Mouse (Mus musculus): ENCODE measurements around the gene Smad3. TPM values are rescaled to one million over a fixed set of nuclear protein-coding genes. Genes with fewer than 3 reads are reported as not detected.
A peak's percentile ranks its signal among the peaks of the same experiment; 100 is the strongest.

Smad3 gene
- polyA plus RNA-seq, 1 experiment from 2014 or later, result 9.7 TPM

DNA sequence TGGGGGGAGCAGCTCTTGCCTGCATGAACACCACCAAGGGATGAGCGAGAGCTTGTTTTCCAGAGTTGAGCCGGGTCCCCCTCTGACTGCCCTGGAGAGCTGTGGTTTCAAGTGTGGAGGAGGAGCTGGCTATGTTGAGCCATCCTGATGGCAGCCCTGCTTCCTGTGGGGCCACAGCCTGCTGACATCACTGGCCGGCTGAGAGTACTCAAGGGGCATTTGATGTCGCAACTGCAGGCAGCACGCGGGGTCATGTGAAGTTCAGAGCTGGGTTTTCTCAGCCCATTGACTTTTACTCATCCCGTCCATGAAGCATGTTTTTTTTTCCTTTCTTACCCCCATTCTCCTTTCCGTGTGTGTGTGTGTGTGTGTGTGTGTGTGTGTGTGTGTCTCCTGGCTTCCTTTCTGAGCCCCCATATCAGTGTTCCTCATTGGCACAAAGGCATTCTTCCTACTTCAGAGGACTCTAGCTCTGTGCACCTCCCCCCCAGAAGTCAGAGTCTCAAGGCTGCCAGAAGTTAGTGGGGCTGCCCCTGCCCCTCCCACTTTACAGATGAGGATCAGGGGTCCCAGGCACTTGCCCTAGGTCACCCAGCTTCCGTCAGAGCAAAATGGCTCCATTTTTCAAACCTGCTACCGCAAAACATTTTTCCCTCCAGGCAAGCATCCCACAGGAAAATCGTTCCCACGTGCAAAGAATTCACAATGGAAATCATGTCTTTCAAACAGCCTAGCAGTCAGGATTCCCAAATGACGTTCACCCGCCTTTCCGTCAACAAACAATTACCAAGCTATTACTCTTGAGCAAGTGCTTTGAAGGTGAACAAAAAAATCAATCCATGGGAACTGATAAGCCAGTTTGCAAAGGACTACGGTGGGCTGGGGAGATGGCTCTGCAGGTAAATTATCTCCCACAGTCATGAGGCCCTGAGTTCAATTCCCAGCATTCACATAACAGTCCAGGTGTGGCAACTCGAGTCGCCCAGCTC, 41.4 kb downstream of the Smad3 start:
- Histone ChIP-seq H3K9me3 (replicated peaks; ENCODE audit: control insufficient read depth, low read length) (no peaks in the 10 kb centered on the region), H3K4me1 (ENCODE audit: control insufficient read depth, insufficient read depth, low read length) (peaks cover 90% of the 10 kb centered on the region), H3K27ac (ENCODE audit: low read depth, low read length) (peak overlapping the region; percentile 84), H3K9ac (ENCODE audit: low read depth, low read length) (0 out of 2 replicates have a peak overlapping the region, but pooled peaks have one; percentile 7), H3K27me3 (ENCODE audit: control insufficient read depth, insufficient read depth, low read length) (no peaks in the 10 kb centered on the region), H3K4me2 (peak overlapping the region; percentile 51), H3K4me3 (ENCODE audit: low read depth, low read length) (no peak overlapping the region), H3K36me3 (ENCODE audit: control insufficient read depth, insufficient read depth, low read length) (no peaks in the 10 kb centered on the region)
- 26% methylated on average over 18 of the region's 18 CpGs for WGBS (ENCODE audit: insufficient replicate concordance)
- ATAC-seq (replicated peaks; ENCODE audit: insufficient number of reproducible peaks, low FRiP score, low TSS enrichment), result peak; percentile 74

DNA sequence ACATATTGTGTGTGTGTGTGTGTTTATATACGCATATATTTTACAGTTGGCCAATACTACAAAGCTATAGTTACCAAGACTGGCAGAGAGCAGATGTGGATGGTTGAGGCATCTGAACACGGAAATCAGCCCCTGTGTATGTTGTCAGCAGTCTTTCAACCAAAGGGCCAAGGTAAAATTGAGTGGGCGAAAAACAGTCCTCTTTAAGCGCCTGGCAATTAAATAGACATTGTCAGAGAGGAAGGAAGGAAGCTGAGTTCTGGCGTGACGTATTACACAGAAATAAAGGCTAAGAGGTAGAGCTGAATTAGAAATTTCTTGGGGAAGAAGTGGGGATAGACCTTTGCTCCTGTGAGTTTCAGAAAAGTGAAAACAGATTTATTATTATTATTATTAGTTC, 43.2 kb downstream of the Smad3 start:
- Histone ChIP-seq H3K4me3 (ENCODE audit: low read depth, low read length) (no peak overlapping the region), H3K4me2 (no peak overlapping the region), H3K4me1 (ENCODE audit: control insufficient read depth, insufficient read depth, low read length) (peaks cover 79% of the 10 kb centered on the region), H3K27ac (ENCODE audit: low read depth, low read length) (0 out of 2 replicates have a peak overlapping the region, but pooled peaks have one; percentile 25), H3K27me3 (ENCODE audit: control insufficient read depth, insufficient read depth, low read length) (no peaks in the 10 kb centered on the region), H3K36me3 (ENCODE audit: control insufficient read depth, insufficient read depth, low read length) (0 out of 2 replicates have a peak, but pooled peaks cover 3% of the 10 kb centered on the region), H3K9me3 (replicated peaks; ENCODE audit: control insufficient read depth, low read length) (no peaks in the 10 kb centered on the region), H3K9ac (ENCODE audit: low read depth, low read length) (no peak overlapping the region)
- WGBS (ENCODE audit: insufficient replicate concordance), result 65% methylated on average over 6 of the region's 6 CpGs
- no peak for ATAC-seq (replicated peaks; ENCODE audit: insufficient number of reproducible peaks, low FRiP score, low TSS enrichment)

DNA sequence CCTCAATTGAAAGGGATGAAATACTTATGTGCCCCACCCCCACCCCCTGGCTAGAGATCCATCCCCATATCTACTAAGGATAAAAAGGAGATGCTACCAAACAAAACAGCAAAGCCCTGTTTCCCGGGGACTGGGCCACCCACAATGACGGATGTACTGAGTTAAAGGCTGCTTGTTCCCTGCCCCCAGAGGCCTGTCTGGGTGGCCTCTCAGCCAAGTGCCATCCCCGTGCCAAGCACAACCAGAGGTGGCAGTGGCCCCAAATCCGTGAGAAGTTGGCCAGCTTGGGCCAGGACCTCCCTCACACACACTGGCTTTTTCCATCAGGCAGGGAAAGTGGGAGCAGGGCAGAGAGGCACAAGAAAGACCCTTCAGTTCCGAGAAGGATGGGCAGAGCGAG, 45.0 kb downstream of the Smad3 start:
- Histone ChIP-seq H3K4me1 (ENCODE audit: control insufficient read depth, insufficient read depth, low read length) (peaks cover 68% of the 10 kb centered on the region), H3K4me3 (ENCODE audit: low read depth, low read length) (no peak overlapping the region), H3K27ac (ENCODE audit: low read depth, low read length) (no peak overlapping the region), H3K9me3 (replicated peaks; ENCODE audit: control insufficient read depth, low read length) (no peaks in the 10 kb centered on the region), H3K36me3 (ENCODE audit: control insufficient read depth, insufficient read depth, low read length) (0 out of 2 replicates have a peak, but pooled peaks cover 3% of the 10 kb centered on the region), H3K4me2 (no peak overlapping the region), H3K27me3 (ENCODE audit: control insufficient read depth, insufficient read depth, low read length) (no peaks in the 10 kb centered on the region), H3K9ac (ENCODE audit: low read depth, low read length) (no peak overlapping the region)
- ATAC-seq (replicated peaks; ENCODE audit: insufficient number of reproducible peaks, low FRiP score, low TSS enrichment), result no peak
- 56% methylated on average over 6 of the region's 6 CpGs for WGBS (ENCODE audit: insufficient replicate concordance)

DNA sequence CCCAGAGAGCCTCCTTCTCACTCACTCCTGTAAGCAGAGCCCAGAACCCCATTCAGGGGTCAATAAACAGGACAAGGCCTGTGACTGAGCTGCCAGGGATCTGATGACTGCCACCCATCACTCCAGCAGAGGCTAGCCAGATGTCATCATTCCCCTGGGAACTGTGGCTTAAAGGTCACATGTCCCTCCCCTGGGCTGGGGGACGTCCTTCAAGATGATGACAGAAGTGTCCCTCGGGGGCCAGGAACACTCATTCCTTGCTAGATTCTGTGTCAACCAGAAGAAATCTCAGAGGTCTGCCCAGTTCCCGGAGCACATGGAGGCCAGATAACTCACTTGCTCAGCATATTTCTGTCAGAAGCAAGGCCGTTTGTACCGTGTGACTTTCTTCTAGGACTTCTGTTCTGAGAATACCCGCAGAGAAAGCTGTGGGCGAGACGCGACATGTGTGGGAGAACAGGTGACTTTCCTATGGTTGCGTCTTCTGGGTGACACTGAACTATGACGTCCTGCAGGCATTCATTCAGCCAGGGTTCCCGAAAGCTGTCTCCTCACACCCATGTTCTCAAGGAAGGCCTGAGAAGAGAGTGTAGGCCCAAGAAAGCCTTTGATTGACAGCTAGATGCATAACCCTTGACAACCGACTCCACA, 46.1 kb downstream of the Smad3 start:
- Histone ChIP-seq H3K36me3 (ENCODE audit: control insufficient read depth, insufficient read depth, low read length) (0 out of 2 replicates have a peak, but pooled peaks cover 3% of the 10 kb centered on the region), H3K9ac (ENCODE audit: low read depth, low read length) (no peak overlapping the region), H3K9me3 (replicated peaks; ENCODE audit: control insufficient read depth, low read length) (no peaks in the 10 kb centered on the region), H3K4me1 (ENCODE audit: control insufficient read depth, insufficient read depth, low read length) (peaks cover 68% of the 10 kb centered on the region), H3K4me2 (no peak overlapping the region), H3K27me3 (ENCODE audit: control insufficient read depth, insufficient read depth, low read length) (no peaks in the 10 kb centered on the region), H3K4me3 (ENCODE audit: low read depth, low read length) (no peak overlapping the region), H3K27ac (ENCODE audit: low read depth, low read length) (peak overlapping the region; percentile 37)
- ATAC-seq (replicated peaks; ENCODE audit: insufficient number of reproducible peaks, low FRiP score, low TSS enrichment), result no peak
- WGBS (ENCODE audit: insufficient replicate concordance), result 53% methylated on average over 13 of the region's 13 CpGs

DNA sequence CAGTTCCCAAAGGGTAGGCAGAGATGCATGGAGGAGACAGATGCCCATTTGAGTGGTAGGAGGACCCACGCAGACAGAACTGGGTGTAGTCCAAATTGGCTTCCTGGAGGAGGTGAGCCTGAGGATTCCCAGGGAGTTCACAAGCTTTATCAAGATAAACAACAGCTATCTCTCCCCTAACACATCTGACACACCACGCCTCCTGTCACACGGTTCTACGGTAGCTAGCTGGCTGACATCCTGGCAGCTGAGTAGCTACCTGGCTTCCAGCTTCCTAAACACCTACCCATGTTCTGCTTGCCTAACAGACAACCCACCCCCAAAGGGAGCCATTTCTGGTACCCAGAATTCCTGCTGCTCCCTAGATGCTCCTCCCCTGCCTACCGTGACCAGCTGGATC, 47.9 kb downstream of the Smad3 start:
- WGBS (ENCODE audit: insufficient replicate concordance), result 91% methylated on average over 5 of the region's 5 CpGs
- ATAC-seq (replicated peaks; ENCODE audit: insufficient number of reproducible peaks, low FRiP score, low TSS enrichment), result no peak
- peaks cover 68% of the 10 kb centered on the region for H3K4me1 ChIP-seq (ENCODE audit: control insufficient read depth, insufficient read depth, low read length)

DNA sequence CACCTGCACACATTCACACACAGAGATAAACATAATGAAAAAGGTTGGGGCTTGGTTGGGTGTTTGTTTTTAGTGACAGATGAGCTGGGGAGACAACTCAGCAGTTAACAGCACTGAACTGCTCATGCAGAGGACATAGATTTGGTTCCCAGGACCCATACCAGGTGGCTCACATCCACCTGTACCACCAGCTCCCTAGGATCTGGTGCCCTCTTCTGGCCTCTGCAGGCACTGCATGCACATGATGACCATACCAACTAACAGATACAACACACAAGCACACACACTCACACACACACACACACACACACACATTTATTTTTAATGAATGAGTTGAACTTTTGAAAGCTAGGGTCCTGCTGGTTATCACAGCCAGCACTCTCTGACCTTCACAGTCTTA, 48.5 kb downstream of the Smad3 start:
- no peak overlapping the region for H3K4me3 ChIP-seq (ENCODE audit: low read depth, low read length)
- no peak overlapping the region for H3K9ac ChIP-seq (ENCODE audit: low read depth, low read length)
- H3K4me2 ChIP-seq, result no peak overlapping the region
- H3K27me3 ChIP-seq (ENCODE audit: control insufficient read depth, insufficient read depth, low read length), result no peaks in the 10 kb centered on the region
- no peak overlapping the region for H3K27ac ChIP-seq (ENCODE audit: low read depth, low read length)
- no peaks in the 10 kb centered on the region for H3K9me3 ChIP-seq (replicated peaks; ENCODE audit: control insufficient read depth, low read length)
- ATAC-seq (replicated peaks; ENCODE audit: insufficient number of reproducible peaks, low FRiP score, low TSS enrichment), result no peak
- H3K36me3 ChIP-seq (ENCODE audit: control insufficient read depth, insufficient read depth, low read length), result 0 out of 2 replicates have a peak, but pooled peaks cover 3% of the 10 kb centered on the region
- H3K4me1 ChIP-seq (ENCODE audit: control insufficient read depth, insufficient read depth, low read length), result peaks cover 69% of the 10 kb centered on the region

More for the DNA sequence above, 47.9 kb downstream of the Smad3 start:
- H3K9ac ChIP-seq (ENCODE audit: low read depth, low read length), result no peak overlapping the region
- no peaks in the 10 kb centered on the region for H3K27me3 ChIP-seq (ENCODE audit: control insufficient read depth, insufficient read depth, low read length)
- H3K9me3 ChIP-seq (replicated peaks; ENCODE audit: control insufficient read depth, low read length), result no peaks in the 10 kb centered on the region
- 0 out of 2 replicates have a peak, but pooled peaks cover 3% of the 10 kb centered on the region for H3K36me3 ChIP-seq (ENCODE audit: control insufficient read depth, insufficient read depth, low read length)
- H3K4me3 ChIP-seq (ENCODE audit: low read depth, low read length), result no peak overlapping the region
- H3K4me2 ChIP-seq, result no peak overlapping the region
- H3K27ac ChIP-seq (ENCODE audit: low read depth, low read length), result no peak overlapping the region

DNA sequence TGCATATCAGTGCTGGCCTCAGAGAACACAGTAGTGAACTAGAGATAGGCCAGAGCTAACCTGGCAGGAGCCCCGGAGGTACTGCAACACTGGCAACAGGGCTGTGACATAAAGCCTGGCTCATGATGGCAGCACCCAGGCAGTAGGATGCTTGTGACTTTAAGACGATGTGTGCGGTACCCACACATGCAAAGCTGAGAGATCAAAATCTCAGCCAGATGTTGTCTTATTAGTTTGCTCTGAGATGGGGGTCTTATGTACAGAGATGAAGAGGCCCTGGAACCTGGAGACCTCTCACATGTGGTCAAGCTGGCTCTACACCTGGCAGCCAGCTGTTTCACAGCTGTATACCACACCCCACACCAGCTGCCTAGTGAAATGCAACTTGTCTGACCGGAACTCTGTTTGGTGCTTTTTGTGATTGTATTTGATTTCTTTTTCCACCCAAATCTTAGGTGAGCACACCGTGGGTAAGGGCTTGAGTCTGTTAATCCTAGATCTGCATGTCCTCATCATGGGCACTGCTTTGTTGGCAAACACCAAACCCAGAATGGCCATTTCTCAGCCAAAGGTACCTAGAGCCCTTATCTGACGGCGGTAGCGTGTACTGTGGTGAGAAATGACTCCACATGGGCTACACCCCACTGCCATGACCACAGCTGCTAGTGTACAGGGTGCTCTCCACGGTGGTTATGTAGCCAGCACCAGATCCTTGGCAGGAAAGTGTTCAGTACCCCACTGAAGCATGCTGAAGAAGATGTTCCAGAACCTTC, 49.8 kb downstream of the Smad3 start:
- ATAC-seq (replicated peaks; ENCODE audit: insufficient number of reproducible peaks, low FRiP score, low TSS enrichment), result no peak
- Histone ChIP-seq H3K36me3 (ENCODE audit: control insufficient read depth, insufficient read depth, low read length) (0 out of 2 replicates have a peak, but pooled peaks cover 3% of the 10 kb centered on the region), H3K27ac (ENCODE audit: low read depth, low read length) (no peak overlapping the region), H3K4me2 (no peak overlapping the region), H3K4me1 (ENCODE audit: control insufficient read depth, insufficient read depth, low read length) (peaks cover 68% of the 10 kb centered on the region), H3K9ac (ENCODE audit: low read depth, low read length) (no peak overlapping the region), H3K27me3 (ENCODE audit: control insufficient read depth, insufficient read depth, low read length) (no peaks in the 10 kb centered on the region), H3K4me3 (ENCODE audit: low read depth, low read length) (no peak overlapping the region), H3K9me3 (replicated peaks; ENCODE audit: control insufficient read depth, low read length) (no peaks in the 10 kb centered on the region)
- 87% methylated on average over 9 of the region's 9 CpGs for WGBS (ENCODE audit: insufficient replicate concordance)

DNA sequence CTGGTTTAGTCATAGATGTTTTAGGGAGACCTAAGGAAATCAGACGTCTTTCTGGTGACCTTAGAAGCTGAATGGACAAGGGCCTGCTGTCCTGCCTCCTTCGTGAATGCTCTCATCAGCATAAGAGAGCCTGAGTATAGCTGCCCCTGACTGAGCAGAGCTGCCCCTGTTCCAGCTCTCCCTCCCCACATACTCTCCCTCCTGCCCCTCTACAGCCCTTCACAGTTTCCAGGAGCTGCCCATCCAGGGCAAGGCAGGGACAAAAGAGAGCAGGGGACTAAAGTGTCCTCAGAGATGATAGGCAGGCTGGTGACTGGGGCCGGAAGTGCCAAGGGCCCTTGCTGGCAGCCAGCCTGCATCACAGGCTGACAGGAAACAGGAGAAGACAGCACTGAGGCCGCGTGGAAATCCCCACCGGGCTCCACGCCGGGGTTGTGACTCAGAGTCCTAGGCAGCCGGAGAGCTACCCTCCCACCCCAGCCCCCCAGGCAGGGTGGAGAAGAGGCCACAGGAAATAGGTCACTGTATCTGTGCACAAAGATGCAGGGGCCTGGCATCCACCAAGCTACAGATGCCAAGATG, 51.6 kb downstream of the Smad3 start:
- ATAC-seq (replicated peaks; ENCODE audit: insufficient number of reproducible peaks, low FRiP score, low TSS enrichment), result peak; percentile 51

More for the DNA sequence above, 51.6 kb downstream of the Smad3 start:
- H3K9me3 ChIP-seq (replicated peaks; ENCODE audit: control insufficient read depth, low read length), result no peaks in the 10 kb centered on the region
- no peaks in the 10 kb centered on the region for H3K27me3 ChIP-seq (ENCODE audit: control insufficient read depth, insufficient read depth, low read length)
- H3K36me3 ChIP-seq (ENCODE audit: control insufficient read depth, insufficient read depth, low read length), result 0 out of 2 replicates have a peak, but pooled peaks cover 3% of the 10 kb centered on the region
- H3K9ac ChIP-seq (ENCODE audit: low read depth, low read length), result peak overlapping the region; percentile 56
- peak overlapping the region; percentile 2; the same call in 1 of the 2 replicates for H3K4me2 ChIP-seq
- H3K27ac ChIP-seq (ENCODE audit: low read depth, low read length), result peak overlapping the region; percentile 72
- WGBS (ENCODE audit: insufficient replicate concordance), result 16% methylated on average over 9 of the region's 9 CpGs
- peaks cover 65% of the 10 kb centered on the region for H3K4me1 ChIP-seq (ENCODE audit: control insufficient read depth, insufficient read depth, low read length)
- no peak overlapping the region for H3K4me3 ChIP-seq (ENCODE audit: low read depth, low read length)
